8 mouse cellular contexts compared by ENCODE assay signal in the genomic region with DNA sequence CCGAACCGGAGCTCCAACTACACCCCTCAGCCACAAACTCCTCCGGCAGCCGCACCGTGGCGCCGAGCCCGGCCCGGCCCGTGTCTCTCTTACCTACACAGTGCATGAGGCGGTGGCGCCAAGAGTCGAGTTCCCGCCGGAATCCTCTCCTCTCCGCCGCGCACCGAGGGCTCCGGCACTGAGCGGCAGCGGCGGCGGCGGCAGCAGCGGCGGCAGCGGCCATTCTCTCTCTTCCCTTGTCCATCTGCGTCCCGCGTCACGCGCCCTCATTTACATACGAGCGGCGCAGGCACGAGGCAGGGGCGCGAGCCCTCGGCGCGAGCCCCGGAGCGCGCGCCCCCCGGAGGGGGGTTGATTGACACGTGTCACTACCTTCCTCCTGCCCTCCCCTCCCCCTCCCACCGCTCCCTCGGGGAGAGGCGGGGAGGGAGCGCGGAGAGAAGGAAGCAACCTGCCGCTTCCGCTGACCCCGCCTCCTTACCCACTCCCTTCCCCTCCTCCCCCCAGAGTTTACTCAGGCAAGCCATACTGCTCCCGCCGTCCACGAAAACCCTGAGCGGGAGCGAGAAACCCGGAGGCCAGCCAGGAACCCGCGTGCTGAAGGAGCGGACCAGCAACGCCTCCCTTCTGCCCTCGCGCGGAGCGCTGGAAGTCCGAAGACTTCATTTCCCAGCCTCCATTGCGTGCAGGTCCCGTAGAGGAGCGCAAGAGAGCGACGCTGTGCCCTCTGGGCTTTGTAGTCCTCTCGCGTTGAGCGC. TPM values are rescaled to one million over a fixed set of nuclear protein-coding genes. Genes with fewer than 3 reads are reported as not detected.
A peak's percentile ranks its signal among the peaks of the same experiment; 100 is the strongest.
DNase-seq lines count a peak whose midpoint lies in the region; ATAC-seq and TF ChIP-seq lines count a peak whose summit lies in the region.

Lcorl (minus strand) TSS at position 362 of the 758 bp plus-strand sequence.

- ATAC-seq in Patski: peak; percentile 96
- ATAC-seq in hindbrain, embryonic 13.5 days (ENCODE audit: low FRiP score): peak; percentile 98

- peak within 1 kb of the TSS; percentile 71 for H3K4me2 ChIP-seq in hindbrain, embryonic 13.5 days

- POLR2A ChIA-PET in Patski (lab: Charles Lee): no interaction called here

- H3K36me3 ChIP-seq in hindbrain, embryonic 13.5 days: no peaks in the 10 kb centered on the region

- H3K27ac ChIP-seq in hindbrain, embryonic 13.5 days: peak within 1 kb of the TSS; percentile 99

- WGBS in hindbrain, embryonic 13.5 days: 0% methylated on average over 68 of the region's 79 CpGs

- H3K9ac ChIP-seq in hindbrain, embryonic 13.5 days: peak within 1 kb of the TSS; percentile 96

- in situ Hi-C loops in Patski (cut with MboI; ENCODE audit: low pct_unique_long_range_greater_than_20kb): loop anchor here (25.0 kb wide), 1 partner anchor 370 kb away; the partner anchor contains the start of gene Lap3

- peaks cover 8% of the 10 kb centered on the region for H3K4me1 ChIP-seq in hindbrain, embryonic 13.5 days (replicated peaks)

- DNase-seq in Patski (ENCODE audit: low read depth, low spot score): peak; percentile 93
- DNase-seq in cerebellum, postnatal 14 days: peak; percentile 97 to 98
- DNase-seq in frontal cortex, postnatal 14 days (ENCODE audit: low spot score in 2 of 2): peak; percentile 91 to 92
- DNase-seq in layer of hippocampus, postnatal 25 days (ENCODE audit: extremely low spot score in 1 of 2, low spot score in 1 of 2): peak; percentile 78 to 91
- peak; percentile 95 for DNase-seq in lung, postnatal 25 days (ENCODE audit: low spot score)
- peak; percentile 97 for DNase-seq in retina, embryonic 14.5 days (ENCODE audit: low spot score)
- DNase-seq in thymus, postnatal 4 days: peak; percentile 96

- peaks cover 12% of the 10 kb centered on the region for H3K27me3 ChIP-seq in Patski
- peaks cover 8% of the 10 kb centered on the region; the same call in 1 of the 2 replicates for H3K27me3 ChIP-seq in hindbrain, embryonic 13.5 days

- CTCF ChIA-PET in Patski (lab: Charles Lee): interaction anchor here (1.5 to 1.9 kb wide), 2 partner anchors 19 to 100 kb away, joined by 4 to 6 read pairs; no protein-coding TSS in a partner anchor

- H3K4me3 ChIP-seq in hindbrain, embryonic 13.5 days: peak within 1 kb of the TSS; percentile 87

- H3K9me3 ChIP-seq in hindbrain, embryonic 13.5 days: no peaks in the 10 kb centered on the region

- no peak for TF ChIP-seq CTCF in Patski (IDR thresholded peaks at IDR 0.05)

RNA-seq across cellular contexts. Expression of gene Lcorl, which starts in this region (rescaled TPM):
- polyA plus RNA-seq in Patski (2021): 11.7 TPM
- polyA plus RNA-seq in hindbrain, embryonic 13.5 days (2015; fragmentation: Nextera tagmentation; extraction: Ambion mirVana): 57.5 and 59.1 TPM in 2 replicates
- total RNA-seq in layer of hippocampus, postnatal 25 days (2021): 10 to 100 TPM; 29.7 to 35.3 TPM

Comparison
In these comparisons a context has a peak if more than half of its experiments do, and no peak if none do; other contexts are left out.
1. Peak in every context shown above with its lines: DNase-seq, ATAC-seq, H3K4me3 ChIP-seq and H3K27ac ChIP-seq.